Mouse (Mus musculus): Measurements from ENCODE around the gene Rnf41.

- TF ChIP-seq POLR2A (IDR thresholded peaks at IDR 0.05; ENCODE audit: extremely low read depth, insufficient read depth, low read length) (no peak), CTCF (IDR thresholded peaks at IDR 0.05; ENCODE audit: low read depth, low read length) (no peak)
Observed at GRCm38 (mm10) chr10:128403931-128404330, 7.5 kb upstream of the Rnf41 start.

Data from liver, adult 2 months (tissue).